Mouse (Mus musculus): ENCODE measurements at regions not wholly inside any gene's neighbourhood (a gene's known extent, or its start where the extent isn't known, plus 50 kb on each side); places are given as distances from the start of the nearest gene placed in this dataset.

DNA sequence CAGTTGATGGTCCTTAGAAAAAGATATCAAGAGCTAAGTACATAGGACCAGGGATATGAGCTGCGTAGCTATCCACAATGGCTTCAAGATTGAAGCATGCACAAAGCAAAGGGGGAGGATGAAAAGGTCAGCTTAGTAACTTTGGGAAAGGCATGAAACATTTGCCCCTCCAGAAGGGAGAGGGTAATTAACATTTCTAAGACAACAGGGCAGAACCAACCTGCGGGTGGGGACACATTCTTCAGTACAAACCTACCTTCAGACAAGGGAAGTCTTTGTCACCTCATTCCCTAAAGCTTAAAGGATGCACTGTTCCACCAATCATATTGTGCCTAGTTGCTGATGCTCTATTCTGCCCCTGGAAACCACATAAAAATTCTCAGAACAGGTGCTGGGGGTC lies 461.6 kb downstream of the 9430069I07Rik start:
- no peak for TF ChIP-seq CTCF (IDR thresholded peaks at IDR 0.05; ENCODE audit: low read depth, low read length)
- no peak for TF ChIP-seq POLR2A (IDR thresholded peaks at IDR 0.05; ENCODE audit: extremely low read depth, insufficient read depth, low read length)
